Mouse (Mus musculus): ENCODE data around the gene Lep. TPM values are rescaled to one million over a fixed set of nuclear protein-coding genes. Genes with fewer than 3 reads are reported as not detected.
A peak's percentile ranks its signal among the peaks of the same experiment; 100 is the strongest.

Lep gene
- total RNA-seq, 2 experiments from 2014 or later = not detected

DNA sequence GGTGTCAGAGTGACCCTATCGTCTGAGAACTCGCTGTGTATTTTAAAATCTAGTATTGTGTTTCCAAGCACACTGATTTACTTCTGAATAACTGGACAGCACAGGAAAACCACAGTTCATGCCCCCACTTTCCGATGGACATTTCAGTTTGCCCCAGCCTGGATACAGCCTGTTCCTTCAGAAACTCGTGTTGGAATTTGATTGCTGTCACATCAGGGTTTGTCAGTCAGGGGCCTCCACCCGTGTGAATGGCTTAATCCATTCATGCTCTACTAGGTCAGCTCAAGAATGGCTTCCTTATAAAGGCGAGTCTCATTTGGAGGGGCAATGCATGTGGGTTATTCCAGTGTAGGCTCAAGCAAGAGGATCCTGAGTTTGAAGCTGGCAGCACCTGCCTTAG, 33.3 kb upstream of the Lep start:
- Histone ChIP-seq H3K4me3 (no peak overlapping the region), H3K27ac (no peak overlapping the region)
- DNase-seq (ENCODE audit: low spot score in 2 of 2) = no peak
- TF ChIP-seq CTCF (conservative IDR thresholded peaks at IDR 0.05) = no peak

GRCm38 (mm10) chr6:29028129-29028528, 31.9 kb upstream of the Lep start:
- DNase-seq (ENCODE audit: low spot score in 2 of 2) = no peak
- no peak overlapping the region for H3K4me3 ChIP-seq
- H3K27ac ChIP-seq = no peak overlapping the region; the same call in 1 of the 2 replicates
- TF ChIP-seq CTCF (conservative IDR thresholded peaks at IDR 0.05) = no peak

DNA sequence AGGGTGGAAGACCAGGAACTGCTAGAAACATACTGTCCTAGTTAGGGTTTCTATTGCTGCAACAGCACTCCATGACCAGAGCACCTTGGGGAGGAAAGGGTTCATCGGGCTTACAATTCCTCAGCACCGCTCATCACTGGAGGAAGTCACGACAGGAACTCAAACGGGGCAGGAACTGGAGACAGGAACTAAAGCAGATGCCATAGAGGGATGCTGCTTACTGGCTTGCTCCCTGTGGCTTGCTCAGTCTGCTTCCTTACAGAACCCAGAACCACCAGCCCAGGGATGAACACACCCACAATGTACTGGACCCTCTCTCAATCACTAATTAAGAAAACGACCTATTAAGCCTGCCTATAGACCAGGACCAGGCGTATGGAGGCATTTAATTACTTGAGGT, 30.5 kb upstream of the Lep start:
- H3K27ac ChIP-seq = 0 out of 2 replicates have a peak overlapping the region, but pooled peaks have one; percentile 1
- no peak for DNase-seq (ENCODE audit: low spot score in 2 of 2)
- no peak for TF ChIP-seq CTCF (conservative IDR thresholded peaks at IDR 0.05)
- H3K4me3 ChIP-seq = no peak overlapping the region

DNA sequence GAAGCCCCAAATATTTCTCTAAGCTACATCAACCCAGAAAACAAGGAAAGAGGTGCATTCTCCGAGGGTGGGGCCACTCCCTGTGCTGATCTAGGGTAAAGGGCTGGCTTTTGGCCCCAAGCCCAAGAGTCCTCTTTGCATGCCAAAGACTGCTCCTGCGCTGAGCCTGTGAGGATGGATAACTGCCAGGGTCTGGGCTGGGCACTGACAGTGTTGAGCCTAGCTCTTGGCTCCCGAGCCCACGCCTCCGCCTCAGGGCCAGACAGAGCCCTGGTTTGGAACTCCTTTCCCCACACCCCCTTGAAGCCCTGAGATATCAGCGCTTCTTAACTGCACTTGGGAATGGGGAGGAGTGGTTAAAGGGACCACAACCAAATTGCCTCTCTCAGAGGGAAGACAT, 28.8 kb upstream of the Lep start:
- no peak overlapping the region for H3K4me3 ChIP-seq
- no peak for DNase-seq (ENCODE audit: low spot score in 2 of 2)
- no peak overlapping the region for H3K27ac ChIP-seq
- no peak for TF ChIP-seq CTCF (conservative IDR thresholded peaks at IDR 0.05)

DNA sequence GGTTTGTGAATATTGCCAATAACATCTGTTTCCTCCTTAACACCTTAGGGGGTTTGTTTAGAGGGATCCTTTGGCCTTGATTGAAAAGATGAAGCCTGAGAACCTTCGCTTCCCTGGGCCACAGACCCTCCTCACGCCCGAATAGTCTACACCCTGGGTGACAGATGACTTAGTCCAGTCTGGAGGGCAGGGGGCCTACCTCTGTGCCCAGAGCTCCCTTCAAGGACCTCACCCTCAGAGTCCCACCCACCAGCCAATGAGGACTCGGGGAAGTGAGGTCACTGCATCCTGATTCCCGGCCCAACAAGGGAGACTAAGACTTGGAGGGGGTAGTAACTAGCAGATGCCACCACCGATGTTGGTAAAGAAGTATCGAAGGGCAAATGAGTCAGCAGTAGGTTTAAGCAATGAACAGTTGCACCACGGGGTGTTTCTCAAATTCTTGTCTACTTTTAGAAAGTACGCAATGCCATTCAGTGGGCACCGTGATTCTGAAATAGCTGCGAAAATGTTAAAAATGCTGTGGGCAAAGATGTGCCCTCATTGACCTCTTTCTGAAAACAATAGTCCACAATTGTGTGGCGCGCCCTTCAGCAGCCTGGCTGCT, 28.2 kb upstream of the Lep start:
- Histone ChIP-seq H3K27ac (no peak overlapping the region), H3K4me3 (no peak overlapping the region)
- TF ChIP-seq CTCF (conservative IDR thresholded peaks at IDR 0.05) = no peak
- DNase-seq (ENCODE audit: low spot score in 2 of 2) = no peak

DNA sequence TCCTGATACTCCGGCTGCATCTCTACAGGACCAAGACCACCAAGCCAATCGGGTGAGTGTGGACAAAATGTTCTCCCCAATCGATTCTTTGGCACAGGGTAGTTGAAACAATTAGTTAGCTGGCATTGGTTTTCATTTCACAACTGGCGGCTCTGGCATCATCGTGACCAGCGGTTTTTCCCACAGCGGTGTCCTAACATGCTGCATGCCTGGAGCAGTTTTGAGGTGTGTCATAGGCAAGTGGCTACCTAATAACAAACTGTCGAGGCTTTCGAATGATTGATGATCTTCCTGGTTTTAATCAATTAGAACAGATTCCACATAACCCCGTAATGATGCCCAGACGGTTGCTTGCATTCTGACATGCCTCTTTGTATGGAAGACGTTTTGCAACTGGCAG, 27.6 kb upstream of the Lep start:
- DNase-seq (ENCODE audit: low spot score in 2 of 2) = no peak
- Histone ChIP-seq H3K27ac (no peak overlapping the region), H3K4me3 (no peak overlapping the region)
- TF ChIP-seq CTCF (conservative IDR thresholded peaks at IDR 0.05) = no peak

DNA sequence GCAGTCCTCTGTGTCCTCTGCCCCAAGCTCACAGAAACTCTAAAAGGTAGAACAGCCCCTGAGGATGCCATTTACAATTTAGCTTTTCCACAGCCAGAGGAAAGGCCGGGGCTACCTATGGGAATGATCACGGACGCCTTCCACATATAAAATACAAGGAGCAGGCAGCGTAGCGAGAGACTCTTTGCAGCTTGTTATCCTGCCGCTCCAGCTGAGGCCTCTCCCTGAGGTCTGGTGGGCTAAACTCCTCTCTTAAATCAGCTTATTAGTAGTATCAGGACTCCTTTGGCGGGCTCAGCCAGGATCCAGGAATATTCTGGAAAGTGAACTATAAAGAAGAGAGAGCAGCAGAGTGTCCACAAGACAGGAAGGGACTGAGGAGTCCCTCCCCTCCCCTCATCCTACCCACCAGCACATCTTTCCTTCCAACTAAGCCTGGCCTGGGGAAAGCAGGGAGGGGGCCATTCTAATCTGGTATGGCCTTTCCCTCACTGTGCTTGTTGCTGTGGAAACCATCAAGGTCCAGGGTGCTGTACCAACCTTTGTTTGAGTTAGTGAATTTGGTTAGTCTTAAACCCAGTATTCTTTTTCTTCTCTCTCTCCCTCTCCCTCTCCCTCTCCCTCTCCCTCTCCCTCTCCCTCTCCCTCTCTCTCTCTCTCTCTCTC, 25.9 kb upstream of the Lep start:
- Histone ChIP-seq H3K27ac (no peak overlapping the region), H3K4me3 (no peak overlapping the region)
- no peak for DNase-seq (ENCODE audit: low spot score in 2 of 2)
- no peak for TF ChIP-seq CTCF (conservative IDR thresholded peaks at IDR 0.05)

GRCm38 (mm10) chr6:29036698-29037097, 23.3 kb upstream of the Lep start:
- H3K4me3 ChIP-seq = no peak overlapping the region
- DNase-seq (ENCODE audit: low spot score in 2 of 2) = peak; percentile 53 to 58

GRCm38 (mm10) chr6:29040266-29040665, 19.8 kb upstream of the Lep start:
- H3K4me3 ChIP-seq = no peak overlapping the region
- no peak for DNase-seq (ENCODE audit: low spot score in 2 of 2)
- no peak overlapping the region for H3K27ac ChIP-seq
- no peak for TF ChIP-seq CTCF (conservative IDR thresholded peaks at IDR 0.05)

More at GRCm38 (mm10) chr6:29036698-29037097, 23.3 kb upstream of the Lep start:
- peak overlapping the region; percentile 64; the same call in 1 of the 2 replicates for H3K27ac ChIP-seq
- TF ChIP-seq CTCF (conservative IDR thresholded peaks at IDR 0.05) = no peak

DNA sequence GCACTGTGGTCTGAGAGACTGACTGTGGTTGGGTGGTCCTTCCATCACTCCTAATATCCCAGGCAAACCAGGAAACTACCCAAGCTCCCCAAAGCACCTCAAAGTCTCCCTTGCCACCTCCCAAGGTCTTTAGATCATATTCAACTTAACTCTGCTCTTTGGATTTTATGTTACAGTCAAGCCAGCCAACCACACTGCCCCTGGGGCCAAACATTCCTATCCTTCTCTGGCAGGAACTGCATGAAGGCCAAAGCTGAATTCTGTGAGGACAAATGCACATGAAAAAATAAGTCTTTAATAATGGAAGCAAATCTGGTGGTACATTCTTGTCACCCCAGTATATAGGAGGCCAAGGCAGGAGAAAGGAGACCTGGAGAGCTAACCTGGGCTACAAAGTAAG, 16.0 kb upstream of the Lep start:
- no peak for DNase-seq (ENCODE audit: low spot score in 2 of 2)
- Histone ChIP-seq H3K4me3 (no peak overlapping the region), H3K27ac (no peak overlapping the region)
- TF ChIP-seq CTCF (conservative IDR thresholded peaks at IDR 0.05) = no peak

DNA sequence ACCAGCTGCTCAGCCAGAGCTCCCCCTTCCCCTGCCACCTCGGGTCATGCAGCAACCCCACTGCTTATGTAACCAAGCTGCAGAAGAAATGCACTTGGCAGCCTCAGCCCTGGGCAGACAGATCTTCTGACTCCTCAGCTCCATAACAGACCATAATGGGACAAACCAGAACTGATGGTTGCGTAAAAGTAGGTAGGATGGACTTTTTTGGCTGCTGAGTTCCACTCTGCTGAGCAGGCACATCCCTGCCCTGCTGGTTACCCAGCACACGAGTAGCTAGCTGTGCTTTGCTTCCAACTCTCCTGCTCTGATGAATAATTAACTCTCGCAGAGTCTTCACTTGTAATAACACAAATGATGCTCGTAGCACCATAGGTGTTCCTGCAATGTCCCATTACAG, 10.1 kb upstream of the Lep start:
- H3K27ac ChIP-seq = no peak overlapping the region; the same call in 1 of the 2 replicates
- no peak overlapping the region for H3K4me3 ChIP-seq
- DNase-seq (ENCODE audit: low spot score in 2 of 2) = no peak
- TF ChIP-seq CTCF (conservative IDR thresholded peaks at IDR 0.05) = no peak

- no peak for DNase-seq (ENCODE audit: low spot score in 2 of 2)
- no peak overlapping the region for H3K4me3 ChIP-seq
- no peak for TF ChIP-seq CTCF (conservative IDR thresholded peaks at IDR 0.05)
- H3K27ac ChIP-seq = no peak overlapping the region
These were observed 7.8 kb upstream of the Lep start for GRCm38 (mm10) chr6:29052188-29052587.

GRCm38 (mm10) chr6:29053181-29053580, 6.8 kb upstream of the Lep start:
- no peak overlapping the region for H3K27ac ChIP-seq
- TF ChIP-seq CTCF (conservative IDR thresholded peaks at IDR 0.05) = no peak
- DNase-seq (ENCODE audit: low spot score in 2 of 2) = no peak
- no peak overlapping the region for H3K4me3 ChIP-seq

- TF ChIP-seq CTCF (conservative IDR thresholded peaks at IDR 0.05) = no peak
- DNase-seq (ENCODE audit: low spot score in 2 of 2) = no peak
- H3K4me3 ChIP-seq = no peak overlapping the region
- H3K27ac ChIP-seq = no peak overlapping the region
These were observed 3.6 kb upstream of the Lep start for GRCm38 (mm10) chr6:29056377-29056776.
